Mouse (Mus musculus) forebrain, embryonic 15.5 days (tissue): Measurements from ENCODE around the gene Slc41a2. TPM values are rescaled to one million over a fixed set of nuclear protein-coding genes. Genes with fewer than 3 reads are reported as not detected.
A peak's percentile ranks its signal among the peaks of the same experiment; 100 is the strongest.

Experiments used
- ATAC-seq: fragments of 200-750 bp; cut with Nextera tagmentation; replicated peaks from 2 replicates; pipeline ENCODE4 v1.8.0; 2017; ENCODE audit warnings: mild to moderate bottlenecking, moderate TSS enrichment, moderate library complexity
- H3K27ac ChIP-seq: fragments of 300-500 bp; sonication (generic); replicated peaks from 2 replicates; pipeline ENCODE4 v1.5.1; 2015; ENCODE audit warnings: mild to moderate bottlenecking, inconsistent platforms
- H3K27me3 ChIP-seq: fragments of 300-500 bp; sonication (generic); 2 replicates; pipeline ENCODE4 v1.6.1; 2015; ENCODE audit warnings: inconsistent platforms
- H3K36me3 ChIP-seq: fragments of 300-500 bp; sonication (generic); 2 replicates; pipeline ENCODE4 v1.6.1; 2015; ENCODE audit warnings: mild to moderate bottlenecking, inconsistent platforms
- H3K4me1 ChIP-seq: fragments of 300-500 bp; sonication (generic); 2 replicates; pipeline ENCODE4 v1.6.1; 2015; ENCODE audit warnings: inconsistent platforms
- H3K4me2 ChIP-seq: fragments of 300-500 bp; sonication (generic); replicated peaks from 2 replicates; pipeline ENCODE4 v1.6.1; 2015; ENCODE audit warnings: mild to moderate bottlenecking, inconsistent platforms
- H3K4me3 ChIP-seq: fragments of 300-500 bp; sonication (generic); 2 replicates; pipeline ENCODE4 v1.5.1; 2015; ENCODE audit warnings: mild to moderate bottlenecking, inconsistent platforms
- H3K9ac ChIP-seq: fragments of 300-500 bp; sonication (generic); replicated peaks from 2 replicates; pipeline ENCODE4 v1.6.1; 2015; ENCODE audit warnings: mild to moderate bottlenecking, inconsistent platforms
- H3K9me3 ChIP-seq: fragments of 300-500 bp; sonication (generic); 2 replicates; pipeline ENCODE4 v1.6.1; 2016; ENCODE audit warnings: inconsistent platforms
- WGBS: fragments of 180-500 bp; shearing (Covaris S2); methylation state at CpG from one replicate; pipeline ENCODE4 v1.1.7; 2015; ENCODE audit warnings: mixed read lengths; 5-methylcytosine and 5-hydroxymethylcytosine counted together
- polyA plus RNA-seq: library from polyadenylated mRNA; unstranded; fragments of >200 nt; fragmentation: Nextera tagmentation; extraction: Ambion mirVana; gene quantifications from 2 replicates; pipeline ENCODE4 v1.2.1, GENCODE M21; 2015

Gene Slc41a2
- polyA plus RNA-seq, 1 experiment from 2014 or later, result 4.4 TPM

DNA sequence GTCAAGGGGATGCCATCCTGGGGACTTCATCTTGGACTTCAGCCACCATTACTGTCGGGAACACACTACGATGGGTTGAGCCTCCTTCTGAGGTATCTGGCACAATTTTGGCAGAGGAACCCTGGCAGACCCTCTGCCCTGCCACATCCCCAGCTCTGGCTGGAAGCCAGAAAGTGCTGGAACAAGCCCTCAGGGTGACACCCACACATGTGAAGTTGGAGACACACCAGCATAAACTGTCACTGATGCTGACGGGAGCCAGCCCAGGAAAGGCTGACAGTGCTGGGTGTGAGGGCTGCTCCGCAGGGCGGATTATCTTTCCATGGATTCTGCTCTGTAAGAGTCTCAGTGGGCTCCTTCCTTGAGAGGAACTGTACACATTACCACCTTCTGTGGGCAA is 150.7 kb downstream of the Slc41a2 start:
- Histone ChIP-seq H3K9ac (no peak overlapping the region), H3K4me3 (no peak overlapping the region), H3K4me1 (peaks cover 24% of the 10 kb centered on the region), H3K36me3 (peaks cover 5% of the 10 kb centered on the region), H3K4me2 (no peak overlapping the region), H3K27ac (no peak overlapping the region), H3K27me3 (no peaks in the 10 kb centered on the region), H3K9me3 (no peaks in the 10 kb centered on the region)
- 47% methylated on average over 5 of the region's 5 CpGs for WGBS
- no peak; the same call in 1 of the 2 replicates for ATAC-seq

DNA sequence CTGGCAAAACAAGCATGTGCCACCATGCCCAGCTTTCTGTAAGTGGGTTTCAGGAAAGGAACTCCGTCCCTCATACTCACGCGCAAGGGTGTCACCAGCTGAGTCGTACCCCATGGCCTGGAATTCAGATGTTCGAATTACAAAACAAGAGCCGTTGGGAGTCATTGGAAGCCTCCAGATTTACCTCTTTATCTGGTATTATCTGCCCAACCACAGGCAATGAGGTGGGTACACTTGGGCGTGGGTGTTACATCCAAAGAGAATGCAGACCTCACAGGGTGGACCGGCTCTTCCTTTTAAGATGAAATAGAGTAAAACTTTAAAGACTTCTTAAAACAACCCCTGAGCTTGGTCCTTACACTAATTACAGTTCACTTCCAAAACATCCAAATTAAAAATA is 151.5 kb downstream of the Slc41a2 start:
- Histone ChIP-seq H3K36me3 (peaks cover under 1% of the 10 kb centered on the region), H3K9me3 (no peaks in the 10 kb centered on the region), H3K4me2 (no peak overlapping the region), H3K27me3 (no peaks in the 10 kb centered on the region), H3K4me3 (no peak overlapping the region), H3K27ac (no peak overlapping the region), H3K4me1 (peaks cover 27% of the 10 kb centered on the region), H3K9ac (no peak overlapping the region)
- WGBS, result 89% methylated on average over 8 of the region's 8 CpGs
- ATAC-seq, result no peak

DNA sequence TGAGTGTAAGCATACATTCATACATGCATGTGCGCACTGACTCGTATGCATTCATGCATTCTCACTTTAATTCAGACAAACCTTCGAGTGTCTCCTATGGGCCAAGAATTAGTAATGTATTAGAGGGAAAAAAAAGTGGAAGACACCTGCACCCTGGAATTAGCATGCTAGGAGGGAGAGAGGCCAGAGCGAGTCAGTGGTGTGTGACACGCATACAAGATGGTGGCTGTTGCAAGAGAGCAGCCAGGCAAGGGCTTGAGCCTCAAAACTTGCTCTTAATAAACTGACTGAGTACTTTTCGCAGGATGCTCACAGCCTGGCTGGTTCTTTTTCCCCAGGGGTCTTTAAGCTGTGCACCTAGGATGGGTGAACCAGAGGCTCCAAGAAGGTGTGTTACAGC is 152.6 kb downstream of the Slc41a2 start:
- H3K27ac ChIP-seq, result no peak overlapping the region
- 69% methylated on average over 6 of the region's 6 CpGs for WGBS
- H3K9ac ChIP-seq, result no peak overlapping the region
- H3K4me1 ChIP-seq, result peaks cover 27% of the 10 kb centered on the region
- no peak overlapping the region for H3K4me3 ChIP-seq
- no peak for ATAC-seq
- H3K9me3 ChIP-seq, result no peaks in the 10 kb centered on the region
- no peak overlapping the region for H3K4me2 ChIP-seq
- no peaks in the 10 kb centered on the region for H3K36me3 ChIP-seq
- no peaks in the 10 kb centered on the region for H3K27me3 ChIP-seq

DNA sequence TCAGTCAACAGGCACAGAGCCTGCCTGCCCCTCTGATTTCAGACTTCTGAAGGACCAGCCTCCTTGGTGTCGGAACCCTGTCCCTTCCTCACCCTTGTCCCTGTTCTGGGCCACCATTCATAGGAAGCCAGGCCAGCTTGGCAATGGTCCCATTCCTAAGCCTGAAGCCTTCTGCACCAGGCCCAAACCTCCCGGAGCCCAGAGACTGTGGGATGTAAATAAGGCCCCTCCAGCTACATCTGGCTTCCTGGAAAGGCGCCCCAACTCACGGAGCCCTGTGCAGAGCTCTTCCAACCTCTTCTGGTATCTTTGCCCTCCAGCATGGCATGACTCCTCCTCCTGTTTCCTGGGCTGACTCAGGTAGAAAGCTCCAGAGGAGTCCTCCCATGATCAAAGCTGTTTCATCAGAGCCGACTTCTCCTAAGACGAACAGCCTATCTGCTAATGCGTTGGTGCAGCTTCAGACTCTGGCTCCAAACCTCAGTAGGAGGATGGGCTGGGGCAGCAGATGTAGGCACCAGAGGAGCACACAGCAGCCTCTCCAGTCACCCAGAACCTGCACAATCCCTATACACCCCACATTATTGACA is 153.1 kb downstream of the Slc41a2 start:
- Histone ChIP-seq H3K27ac (0 out of 2 replicates have a peak overlapping the region, but pooled peaks have one; percentile 19), H3K27me3 (no peaks in the 10 kb centered on the region), H3K36me3 (no peaks in the 10 kb centered on the region), H3K9ac (no peak overlapping the region), H3K9me3 (no peaks in the 10 kb centered on the region), H3K4me2 (no peak overlapping the region), H3K4me3 (no peak overlapping the region), H3K4me1 (peaks cover 27% of the 10 kb centered on the region)
- ATAC-seq, result peak; percentile 26; the same call in 1 of the 2 replicates
- 60% methylated on average over 7 of the region's 7 CpGs for WGBS

- Histone ChIP-seq H3K27me3 (no peaks in the 10 kb centered on the region), H3K27ac (0 out of 2 replicates have a peak overlapping the region, but pooled peaks have one; percentile 19), H3K9ac (no peak overlapping the region), H3K4me1 (peaks cover 27% of the 10 kb centered on the region), H3K4me2 (no peak overlapping the region), H3K36me3 (no peaks in the 10 kb centered on the region), H3K9me3 (no peaks in the 10 kb centered on the region), H3K4me3 (no peak overlapping the region)
- no peak for ATAC-seq
- 73% methylated on average over 12 of the region's 12 CpGs for whole genome bisulfite sequencing
Observed at GRCm38 (mm10) chr10:83183634-83184479, 153.8 kb downstream of the Slc41a2 start.

- no peak overlapping the region for H3K27ac ChIP-seq
- no peaks in the 10 kb centered on the region for H3K36me3 ChIP-seq
- H3K27me3 ChIP-seq, result no peaks in the 10 kb centered on the region
- H3K4me3 ChIP-seq, result no peak overlapping the region
- H3K9me3 ChIP-seq, result no peaks in the 10 kb centered on the region
- no peak overlapping the region for H3K9ac ChIP-seq
- H3K4me1 ChIP-seq, result peaks cover 27% of the 10 kb centered on the region
- no peak overlapping the region for H3K4me2 ChIP-seq
- ATAC-seq, result 0 out of 2 replicates have a peak, but pooled peaks have one; percentile 8
- WGBS, result 28% methylated on average over 8 of the region's 8 CpGs
Observed at GRCm38 (mm10) chr10:83182573-83182960, 155.1 kb downstream of the Slc41a2 start.

DNA sequence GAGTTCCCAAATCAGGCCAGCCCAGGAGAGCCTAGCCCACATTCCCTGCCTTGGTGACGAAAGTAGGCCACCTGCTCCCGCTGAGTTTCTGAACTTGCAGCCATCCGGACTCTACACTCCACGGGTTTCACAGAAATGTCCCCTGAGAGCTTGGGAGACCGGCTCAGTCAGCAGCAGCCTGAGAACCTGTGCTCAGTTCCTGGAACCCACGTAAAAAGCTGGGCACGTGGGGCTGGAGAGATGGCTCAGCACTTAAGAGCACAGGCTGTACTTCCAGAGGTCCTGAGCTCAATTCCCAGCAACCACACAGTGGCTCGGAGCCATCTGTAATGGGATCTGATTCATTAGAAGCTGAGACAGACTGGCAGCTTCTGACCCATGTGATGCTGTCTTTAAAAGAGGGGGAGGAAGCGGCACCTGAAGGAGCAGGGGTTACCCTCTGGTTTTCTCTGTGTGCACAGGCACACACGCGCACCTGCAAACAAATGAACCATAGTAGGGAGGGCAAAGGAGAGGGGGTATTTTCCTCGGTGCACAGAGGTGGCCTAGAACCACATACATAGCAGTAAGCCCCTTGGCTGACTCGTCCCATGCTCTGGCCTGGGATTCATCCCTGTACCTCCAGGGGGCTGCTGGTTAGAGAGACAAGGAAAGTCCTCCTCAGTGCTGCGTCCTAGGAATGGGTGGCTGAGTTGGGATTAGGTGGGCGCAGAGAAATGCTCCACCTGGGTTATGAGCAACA is 155.7 kb downstream of the Slc41a2 start:
- 61% methylated on average over 15 of the region's 15 CpGs for WGBS
- no peaks in the 10 kb centered on the region for H3K27me3 ChIP-seq
- no peak overlapping the region for H3K9ac ChIP-seq
- H3K4me1 ChIP-seq, result peaks cover 25% of the 10 kb centered on the region
- H3K27ac ChIP-seq, result no peak overlapping the region
- H3K4me3 ChIP-seq, result no peak overlapping the region
- H3K4me2 ChIP-seq, result no peak overlapping the region
- H3K9me3 ChIP-seq, result no peaks in the 10 kb centered on the region
- H3K36me3 ChIP-seq, result no peaks in the 10 kb centered on the region
- 0 out of 2 replicates have a peak, but pooled peaks have one; percentile 16 for ATAC-seq

Other genes starting within 250 kb of the Slc41a2 start
- 1.1 TPM in 2 replicates for gene D10Wsu102e, start 22.3 kb upstream of the Slc41a2 start, polyA plus RNA-seq
- 17.8 and 18.1 TPM in 2 replicates for gene Aldh1l2, start 196.3 kb upstream of the Slc41a2 start, polyA plus RNA-seq
- gene Washc4, start 205.9 kb upstream of the Slc41a2 start, polyA plus RNA-seq, result 32.3 and 35.4 TPM in 2 replicates